11 mouse cellular contexts compared by ENCODE assay signal in genomic region chr19:6299450-6300267, GRCm38 (mm10). TPM values are rescaled to one million over a fixed set of nuclear protein-coding genes. Genes with fewer than 3 reads are reported as not detected.
A peak's percentile ranks its signal among the peaks of the same experiment; 100 is the strongest.
DNase-seq lines count a peak whose midpoint lies in the region; TF ChIP-seq lines count a peak whose summit lies in the region.
"Had no signal": no experiment of that assay in that cellular context is flagged by ENCODE, and none has a peak within 500 bp of the region (broad histone marks: within the 10 kb centered on the region; RNA-seq: fewer than 3 reads in every experiment).

No protein-coding gene starts in this region.

- peak overlapping the region; percentile 92 for H3K27ac ChIP-seq in gastrocnemius, adult 2 months
- H3K27ac ChIP-seq in bone marrow macrophage, adult 2 months (ENCODE audit: insufficient read depth, low read depth, low read length), result peak overlapping the region; percentile 90

- DNase-seq in gastrocnemius, adult 2 months, result peak; percentile 53
- no peak for DNase-seq in gastrocnemius, adult 8-10 months (ENCODE audit: low spot score in 2 of 2)
- peak; percentile 67 for DNase-seq in induced T-regulatory cell, adult 2 months (ENCODE audit: low read depth)
- peak; percentile 58 for DNase-seq in lung, postnatal 10 days
- no peak for DNase-seq in c-Kit-positive CD71-positive TER-119-positive erythroid progenitor cells, embryonic 14.5 days (ENCODE audit: low spot score)
- DNase-seq in spleen, adult 18-20 months, result no peak
- no peak for DNase-seq in cerebellum, adult 11-12 months
- DNase-seq: cerebellum, postnatal 36 days; right cerebral cortex, postnatal 14 days had no signal

- TF ChIP-seq CTCF in gastrocnemius, adult 2 months (IDR thresholded peaks at IDR 0.05), result no peak
- TF ChIP-seq CTCF in bone marrow macrophage, adult 2 months (IDR thresholded peaks at IDR 0.05; ENCODE audit: low read depth, low read length), result no peak

- H3K4me1 ChIP-seq in bone marrow macrophage, adult 2 months (ENCODE audit: control insufficient read depth, insufficient read depth, low read length), result peaks cover 89% of the 10 kb centered on the region

- peak overlapping the region; percentile 45 for H3K4me3 ChIP-seq in gastrocnemius, adult 2 months
- H3K4me3 ChIP-seq in bone marrow macrophage, adult 2 months (ENCODE audit: insufficient read depth, low read length), result no peak overlapping the region
- H3K4me3 ChIP-seq: left cerebral cortex, adult 2 months had no signal

- intact Hi-C loops in gastrocnemius, adult 2 months (cut with DNase I), result no loop called here

- no peak for TF ChIP-seq POLR2A in bone marrow macrophage, adult 2 months (IDR thresholded peaks at IDR 0.05; ENCODE audit: borderline replicate concordance, low read depth, low read length)

RNA-seq across cellular contexts. Expression of gene Cdc42bpg, which starts 6.6 kb away (rescaled TPM):
- total RNA-seq in gastrocnemius, adult 2 months (2021), result 1 to 10 TPM; 6.0 to 6.4 TPM
- 10 to 100 TPM in 1 of 4 experiments, 1 to 10 TPM in 3; 7.6 to 11.5 (median 8.5) TPM for total RNA-seq in gastrocnemius, adult 8-10 months (2022)
- 6.9 and 7.0 TPM in 2 replicates for polyA plus RNA-seq in bone marrow macrophage, adult 2 months (2012; ENCODE audit: insufficient read depth, insufficient read length, missing spikeins)

RNA-seq across cellular contexts. Expression of gene Ehd1, which starts 23.1 kb away (rescaled TPM):
- total RNA-seq in gastrocnemius, adult 2 months (2021), result 10 to 100 TPM; 28.4 to 32.3 TPM
- total RNA-seq in gastrocnemius, adult 8-10 months (2022), result 10 to 100 TPM; 24.1 to 29.2 (median 26.5) TPM
- polyA plus RNA-seq in bone marrow macrophage, adult 2 months (2012; ENCODE audit: insufficient read depth, insufficient read length, missing spikeins), result 91.9 and 96.3 TPM in 2 replicates

RNA-seq across cellular contexts. Expression of gene Men1, which starts 35.1 kb away (rescaled TPM):
- 1 to 10 TPM; 7.0 to 7.8 TPM for total RNA-seq in gastrocnemius, adult 2 months (2021)
- total RNA-seq in gastrocnemius, adult 8-10 months (2022), result 1 to 10 TPM; 5.3 to 7.9 (median 6.3) TPM
- 28.1 and 29.1 TPM in 2 replicates for polyA plus RNA-seq in bone marrow macrophage, adult 2 months (2012; ENCODE audit: insufficient read depth, insufficient read length, missing spikeins)

RNA-seq across cellular contexts. Expression of gene Map4k2, which starts 41.3 kb away (rescaled TPM):
- 10 to 100 TPM; 13.1 to 14.2 TPM for total RNA-seq in gastrocnemius, adult 2 months (2021)
- 10 to 100 TPM in 1 of 4 experiments, 1 to 10 TPM in 3; 6.9 to 10.7 (median 8.0) TPM for total RNA-seq in gastrocnemius, adult 8-10 months (2022)
- 57.4 and 58.5 TPM in 2 replicates for polyA plus RNA-seq in bone marrow macrophage, adult 2 months (2012; ENCODE audit: insufficient read depth, insufficient read length, missing spikeins)

RNA-seq across cellular contexts. Expression of gene Atg2a, which starts 58.2 kb away (rescaled TPM):
- total RNA-seq in gastrocnemius, adult 2 months (2021), result 10 to 100 TPM; 18.4 to 19.0 TPM
- total RNA-seq in gastrocnemius, adult 8-10 months (2022), result 10 to 100 TPM; 16.5 to 18.9 (median 18.6) TPM
- 23.9 and 27.1 TPM in 2 replicates for polyA plus RNA-seq in bone marrow macrophage, adult 2 months (2012; ENCODE audit: insufficient read depth, insufficient read length, missing spikeins)

Comparison
In these comparisons a context has a peak if more than half of its experiments do, and no peak if none do; other contexts are left out.
1. DNase-seq: peak in gastrocnemius, adult 2 months (single experiment), induced T-regulatory cell, adult 2 months (single experiment) and lung, postnatal 10 days (single experiment); none in gastrocnemius, adult 8-10 months (0 of 2), c-Kit-positive CD71-positive TER-119-positive erythroid progenitor cells, embryonic 14.5 days (single experiment), spleen, adult 18-20 months (0 of 2) and cerebellum, adult 11-12 months (single experiment).